Mouse (Mus musculus) spleen, adult 2 months (tissue): ENCODE data around the gene C1qtnf5. TPM values are rescaled to one million over a fixed set of nuclear protein-coding genes. Genes with fewer than 3 reads are reported as not detected.

Source experiments
- DNase-seq, 2 experiments: peaks; one replicate each; pipeline versions ENCODE4 v3.0.0 to v3.0.0-alpha.2; 2012 to 2021; ENCODE audit warnings: low spot score in 2 of 2, low read depth in 1 of 2
- H3K27ac ChIP-seq: fragments of 200-500 bp; 2 replicates; pipeline ENCODE4 v1.5.1; 2012; ENCODE audit warnings: low read length, inconsistent platforms; ENCODE audit not compliant: insufficient read depth
- H3K27me3 ChIP-seq: fragments of 200-500 bp; 2 replicates; pipeline ENCODE4 v1.6.1; 2012; ENCODE audit warnings: mild to moderate bottlenecking, moderate library complexity, low read length, inconsistent platforms; ENCODE audit not compliant: control insufficient read depth, insufficient read depth
- H3K36me3 ChIP-seq: fragments of 200-500 bp; 2 replicates; pipeline ENCODE4 v1.6.1; 2012; ENCODE audit warnings: mild to moderate bottlenecking, low read length, inconsistent platforms; ENCODE audit not compliant: control insufficient read depth, insufficient read depth
- H3K4me1 ChIP-seq: fragments of 200-500 bp; 2 replicates; pipeline ENCODE4 v1.6.1; 2011; ENCODE audit warnings: inconsistent platforms; ENCODE audit not compliant: control insufficient read depth, insufficient read depth, insufficient read length
- H3K4me3 ChIP-seq: fragments of 200-500 bp; 2 replicates; pipeline ENCODE4 v1.5.1; 2011; ENCODE audit warnings: mild to moderate bottlenecking, inconsistent platforms; ENCODE audit not compliant: insufficient read depth, insufficient read length; ENCODE audit errors: extremely low read depth
- CTCF ChIP-seq: fragments of 200-500 bp; IDR thresholded peaks from 2 replicates; pipeline ENCODE4 v1.5.1; 2011; ENCODE audit warnings: mild to moderate bottlenecking, inconsistent platforms; ENCODE audit not compliant: insufficient read depth, insufficient read length, insufficient replicate concordance; ENCODE audit errors: extremely low read depth
- POLR2A ChIP-seq: fragments of 200-500 bp; IDR thresholded peaks from 2 replicates; pipeline ENCODE4 v1.6.1; 2011; ENCODE audit warnings: low read depth, low read length, inconsistent platforms
- WGBS: fragments of 180-500 bp; shearing (Covaris S2); methylation state at CpG from one replicate; pipeline ENCODE4 v1.1.7; 2018; 5-methylcytosine and 5-hydroxymethylcytosine counted together
- polyA plus RNA-seq: library from polyadenylated mRNA; depleted of rRNA; stranded (reverse); fragments of >200 nt; gene quantifications from 2 replicates; pipeline ENCODE4 v1.2.3, GENCODE M21; 2012

Gene C1qtnf5
- polyA plus RNA-seq, 1 experiment: 8.2 TPM

DNA sequence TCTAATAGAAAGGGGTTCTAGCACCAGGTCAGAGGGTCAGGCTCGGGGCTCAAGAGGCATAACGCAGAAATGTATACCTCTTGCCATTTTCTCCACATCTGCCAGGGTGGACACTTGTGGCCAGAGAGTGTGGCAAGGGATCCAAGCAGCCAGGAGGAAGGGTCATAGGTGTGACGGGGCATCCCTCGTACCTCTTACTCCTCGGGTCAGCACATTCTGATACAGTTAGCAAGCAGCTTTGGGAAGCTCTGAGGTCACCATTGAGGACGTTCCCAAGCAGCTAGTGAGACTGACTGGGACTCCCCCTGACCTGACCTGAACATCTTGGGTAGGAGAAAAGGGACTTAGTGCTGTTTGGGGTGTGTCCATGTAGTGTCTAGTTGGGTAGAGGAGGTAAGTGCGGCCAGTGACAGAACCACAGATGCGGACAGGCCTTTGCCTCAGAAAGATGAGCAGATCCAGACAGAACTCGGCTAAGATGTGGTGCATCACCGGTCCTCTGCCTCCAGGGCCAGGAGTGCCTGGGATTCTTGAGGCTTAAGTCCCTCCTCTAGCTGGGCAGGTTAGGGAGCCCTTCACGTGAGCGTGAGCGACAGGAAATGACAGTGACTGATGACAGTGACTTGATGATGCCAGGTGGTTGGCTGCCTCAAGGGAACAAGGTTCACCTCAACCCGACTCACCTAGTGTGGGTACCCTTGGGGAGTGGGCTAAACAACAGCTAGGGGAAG is 36.8 kb upstream of the C1qtnf5 start:
- no peaks in the 10 kb centered on the region for H3K27me3 ChIP-seq
- TF ChIP-seq CTCF: no peak

DNA sequence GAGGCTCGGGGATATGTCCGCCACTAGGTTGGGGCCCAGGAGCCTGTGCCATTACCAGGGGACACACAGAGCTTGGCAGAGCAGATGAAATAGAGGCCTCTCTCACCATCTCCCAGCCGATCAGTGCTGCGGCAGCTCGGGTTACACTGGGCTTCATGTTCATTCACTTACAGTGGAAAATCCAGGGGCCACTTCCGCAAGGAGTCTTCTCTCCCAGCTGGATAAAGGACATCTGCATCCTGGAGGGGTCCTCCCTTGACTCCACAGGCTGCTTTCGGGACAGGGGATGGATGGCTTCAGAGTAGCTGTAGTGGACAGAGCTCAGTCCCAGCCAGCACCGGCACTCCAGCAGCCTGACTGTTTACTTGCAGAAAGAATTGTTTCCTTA is 36.2 kb upstream of the C1qtnf5 start:
- 76% methylated on average over 8 of the region's 8 CpGs for WGBS
- Histone ChIP-seq H3K4me1 (peaks cover 7% of the 10 kb centered on the region; the same call in 1 of the 2 replicates), H3K36me3 (no peaks in the 10 kb centered on the region), H3K4me3 (no peak overlapping the region), H3K27me3 (no peaks in the 10 kb centered on the region), H3K27ac (no peak overlapping the region)
- TF ChIP-seq POLR2A (no peak), CTCF (no peak)
- no peak for DNase-seq

More for the DNA sequence above, 36.8 kb upstream of the C1qtnf5 start:
- peaks cover 7% of the 10 kb centered on the region; the same call in 1 of the 2 replicates for H3K4me1 ChIP-seq
- no peak for DNase-seq
- WGBS: 77% methylated on average over 14 of the region's 14 CpGs
- no peaks in the 10 kb centered on the region for H3K36me3 ChIP-seq
- H3K27ac ChIP-seq: no peak overlapping the region
- no peak overlapping the region for H3K4me3 ChIP-seq

DNA sequence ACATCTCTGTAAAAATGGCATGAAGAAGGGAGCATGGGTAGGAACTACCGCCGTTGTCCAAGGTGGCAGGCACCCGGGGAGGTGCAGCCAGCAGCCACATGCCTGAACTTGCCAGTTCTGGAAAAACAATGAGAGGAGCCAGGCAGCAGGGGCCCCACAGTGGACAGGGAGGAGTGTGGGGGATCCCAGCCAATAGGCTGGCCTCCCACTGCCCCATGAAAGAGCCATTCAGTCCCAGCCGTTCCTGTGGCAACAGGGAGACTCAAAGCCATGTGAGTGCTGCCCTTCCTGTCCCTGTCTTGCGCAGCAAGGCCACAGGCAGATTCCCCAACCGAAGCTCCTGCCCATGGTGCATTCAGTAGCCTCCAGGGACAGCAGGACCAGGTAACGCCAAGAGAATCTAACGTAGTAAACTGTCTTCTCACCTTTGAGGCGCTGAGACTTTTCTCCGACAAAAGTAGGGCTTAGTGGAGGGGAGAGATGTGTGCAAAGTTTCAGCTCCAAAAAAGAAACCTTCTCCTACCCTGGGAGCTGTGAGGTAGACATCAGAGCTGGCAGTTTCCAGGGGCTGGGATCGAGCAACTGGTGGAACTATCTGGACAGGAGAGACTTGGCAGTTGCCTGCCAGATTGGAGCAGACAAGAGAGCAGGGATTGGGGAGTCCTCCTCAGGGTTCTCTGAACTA is 35.0 kb upstream of the C1qtnf5 start:
- Histone ChIP-seq H3K27me3 (no peaks in the 10 kb centered on the region), H3K4me3 (no peak overlapping the region), H3K27ac (no peak overlapping the region), H3K4me1 (peaks cover 3% of the 10 kb centered on the region; the same call in 1 of the 2 replicates), H3K36me3 (no peaks in the 10 kb centered on the region)
- no peak for DNase-seq
- WGBS: 70% methylated on average over 11 of the region's 11 CpGs
- TF ChIP-seq CTCF (no peak), POLR2A (no peak)

DNA sequence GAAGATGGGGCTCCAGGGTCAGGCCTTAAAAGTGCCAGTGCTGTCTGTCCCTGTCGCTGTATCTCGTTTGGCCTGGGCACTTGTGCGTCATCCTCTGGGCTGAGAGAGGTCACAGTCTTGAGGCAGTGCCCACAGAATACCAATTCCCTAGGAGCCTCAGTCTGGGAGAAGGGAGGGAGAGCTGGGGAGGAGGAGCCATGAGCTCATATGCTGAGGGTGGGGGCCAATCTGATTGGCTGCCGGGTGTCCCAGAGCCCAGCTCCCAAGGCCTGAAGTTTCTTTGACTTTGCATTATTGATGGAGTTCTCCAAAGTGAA is 34.5 kb upstream of the C1qtnf5 start:
- Histone ChIP-seq H3K4me3 (no peak overlapping the region), H3K36me3 (no peaks in the 10 kb centered on the region), H3K27ac (no peak overlapping the region), H3K4me1 (no peaks in the 10 kb centered on the region), H3K27me3 (no peaks in the 10 kb centered on the region)
- 82% methylated on average over 4 of the region's 4 CpGs for WGBS
- no peak for DNase-seq
- no peak for TF ChIP-seq CTCF
- no peak for TF ChIP-seq POLR2A

DNA sequence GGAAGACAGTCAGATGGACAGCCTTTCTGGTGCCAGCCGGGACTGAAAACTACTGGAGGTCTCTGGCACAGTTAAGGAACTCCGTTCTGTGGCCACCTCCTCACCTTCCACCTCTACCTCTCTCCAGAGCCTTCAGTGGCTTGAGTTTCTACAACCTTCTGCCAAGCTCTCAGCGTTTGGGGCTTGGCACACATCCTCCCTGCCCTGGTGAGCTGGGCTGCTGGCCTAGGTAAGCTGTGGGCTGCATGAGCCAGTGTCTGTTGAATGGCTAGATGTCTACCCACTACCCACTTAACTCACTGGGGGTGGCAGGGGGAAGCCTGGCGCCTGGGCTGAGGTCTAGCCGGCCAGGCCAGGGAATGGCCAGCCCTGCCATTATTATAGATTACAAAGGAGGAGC is 33.9 kb upstream of the C1qtnf5 start:
- no peaks in the 10 kb centered on the region for H3K36me3 ChIP-seq
- no peak overlapping the region for H3K4me3 ChIP-seq
- DNase-seq: no peak
- TF ChIP-seq CTCF (no peak), POLR2A (no peak)
- H3K4me1 ChIP-seq: no peaks in the 10 kb centered on the region
- H3K27ac ChIP-seq: no peak overlapping the region
- H3K27me3 ChIP-seq: no peaks in the 10 kb centered on the region
- WGBS: 87% methylated on average over 5 of the region's 5 CpGs

DNA sequence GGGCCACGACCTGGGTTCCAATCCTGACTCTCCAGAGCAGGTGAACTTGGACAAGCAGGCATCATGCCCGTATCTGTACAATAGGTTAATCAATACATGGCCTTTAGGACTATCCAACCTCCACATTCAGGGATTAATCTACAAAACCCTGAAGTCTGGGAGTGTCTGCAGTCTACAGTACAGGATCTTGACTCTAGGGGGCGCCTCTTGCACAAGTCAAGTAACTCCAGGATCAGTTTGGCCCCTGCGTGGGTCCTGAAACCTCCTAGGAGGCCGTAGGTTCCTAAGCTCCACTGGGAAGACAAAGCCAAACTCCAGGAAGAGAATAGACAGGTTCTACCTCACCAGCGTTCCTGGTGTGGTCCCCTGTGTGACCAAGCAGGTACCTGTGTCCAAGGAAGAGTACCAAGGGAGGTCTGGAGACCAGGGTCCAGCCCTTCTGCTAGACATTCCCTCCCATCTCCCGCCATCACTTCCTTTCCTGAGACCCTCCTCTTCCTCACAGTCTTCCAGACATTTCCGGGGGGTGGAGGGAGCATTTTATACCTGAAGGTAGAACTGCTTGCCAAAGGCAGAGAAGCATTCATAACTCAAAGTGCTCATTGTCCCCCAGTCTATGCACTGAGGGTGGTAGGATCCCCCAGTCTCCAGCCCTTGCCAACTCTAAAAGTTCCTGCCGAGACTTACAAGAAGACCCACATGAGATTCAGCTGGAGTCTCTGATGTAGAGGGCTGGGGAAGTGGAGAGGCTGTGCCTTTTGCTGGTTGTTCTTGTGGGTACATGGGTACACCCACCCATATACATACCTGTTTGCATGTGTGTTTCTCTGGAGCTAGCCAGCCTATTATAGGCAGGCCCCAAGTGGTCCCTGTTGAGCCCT is 32.4 kb upstream of the C1qtnf5 start:
- H3K4me1 ChIP-seq: no peaks in the 10 kb centered on the region
- no peaks in the 10 kb centered on the region for H3K27me3 ChIP-seq
- TF ChIP-seq CTCF: peak; percentile 4; the same call in 1 of the 2 replicates
- TF ChIP-seq POLR2A: no peak
- H3K27ac ChIP-seq: no peak overlapping the region
- no peak for DNase-seq
- H3K4me3 ChIP-seq: no peak overlapping the region
- whole genome bisulfite sequencing: 62% methylated on average over 9 of the region's 9 CpGs
- H3K36me3 ChIP-seq: no peaks in the 10 kb centered on the region
